Mouse (Mus musculus): ENCODE data around the gene Cckar.

- TF ChIP-seq CTCF (IDR thresholded peaks at IDR 0.05) (no peak; the same call in 1 of the 2 replicates), EP300 (IDR thresholded peaks at IDR 0.05) (no peak)
These were observed 4.8 kb downstream of the Cckar start for GRCm38 (mm10) chr5:53702686-53703085.

All from lung, postnatal 0 days (tissue).